Mouse (Mus musculus) brain, embryonic 14.5 days (tissue): ENCODE measurements around the gene Glrp1.

Experiments
- CTCF ChIP-seq: fragments of 200-500 bp; IDR thresholded peaks from 2 replicates; pipeline ENCODE4 v1.5.1; 2012; ENCODE audit warnings: inconsistent platforms, mild to moderate bottlenecking, moderate library complexity, borderline replicate concordance; ENCODE audit not compliant: insufficient read depth, insufficient read length; ENCODE audit errors: extremely low read depth
- POLR2A ChIP-seq: fragments of 200-500 bp; IDR thresholded peaks from 2 replicates; pipeline ENCODE4 v1.6.1; 2012; ENCODE audit warnings: mild to moderate bottlenecking, inconsistent platforms, borderline replicate concordance; ENCODE audit not compliant: poor library complexity, insufficient read depth, insufficient read length, severe bottlenecking; ENCODE audit errors: extremely low read depth

GRCm38 (mm10) chr1:88472258-88472657 lies 37.6 kb downstream of the Glrp1 start:
- no peak for TF ChIP-seq CTCF
- TF ChIP-seq POLR2A: no peak
